Mouse (Mus musculus) heart, adult 9 months (tissue): ENCODE measurements around the gene Ctdsp2.

Experiments
- DNase-seq, 2 experiments: peaks; one replicate each; pipeline ENCODE4 v3.0.0; 2022; ENCODE audit warnings: low spot score in 2 of 2

Gene Ctdsp2

GRCm38 (mm10) chr10:127042468-127043115 lies 64.1 kb downstream of the Ctdsp2 start:
- no peak for DNase-seq

- no peak for DNase-seq
These were observed 64.7 kb downstream of the Ctdsp2 start for GRCm38 (mm10) chr10:127043187-127043586.

- no peak for DNase-seq
These were observed 69.4 kb downstream of the Ctdsp2 start, which contains the start of gene Cyp27b1 for GRCm38 (mm10) chr10:127047954-127048353. TSS of gene Cyp27b1 (plus strand) at chr10:127048250.

GRCm38 (mm10) chr10:127048608-127049394 lies 70.3 kb downstream of the Ctdsp2 start:
- no peak for DNase-seq
